Mouse (Mus musculus): ENCODE measurements at regions not wholly inside any gene's neighbourhood (a gene's known extent, or its start where the extent isn't known, plus 50 kb on each side); places are given as distances from the start of the nearest gene placed in this dataset.

GRCm38 (mm10) chr5:100230038-100230437, 70.4 kb upstream of the Tmem150c start:
- TF ChIP-seq CTCF (conservative IDR thresholded peaks at IDR 0.05; ENCODE audit: low read length) = no peak
- TF ChIP-seq POU5F1 (IDR thresholded peaks at IDR 0.05; ENCODE audit: borderline replicate concordance, low read length) = no peak
- no peak for TF ChIP-seq NANOG (IDR thresholded peaks at IDR 0.05; ENCODE audit: borderline replicate concordance, low read length)

Data from E14TG2a.4 (cell line).